Mouse (Mus musculus) cortical plate, adult 2 months (tissue): Measurements from ENCODE around the gene Hpn.

Experiments used
- CTCF ChIP-seq: fragments of 200-500 bp; IDR thresholded peaks from 2 replicates; pipeline ENCODE4 v1.5.1; 2011; ENCODE audit warnings: mild to moderate bottlenecking, control low read depth, low read length; ENCODE audit not compliant: insufficient read depth; ENCODE audit errors: extremely low read depth
- POLR2A ChIP-seq: fragments of 200-500 bp; IDR thresholded peaks from 2 replicates; pipeline ENCODE4 v1.6.1; 2011; ENCODE audit warnings: mild to moderate bottlenecking, low read length, control low read depth; ENCODE audit not compliant: insufficient read depth; ENCODE audit errors: extremely low read depth

- TF ChIP-seq POLR2A: no peak; the same call in 1 of the 2 replicates
- no peak for TF ChIP-seq CTCF
These were observed 62.3 kb downstream of the Hpn start for GRCm38 (mm10) chr7:31052636-31053434.
